Mouse (Mus musculus) liver, adult 2 months (tissue): ENCODE data around the gene Il12b. TPM values are rescaled to one million over a fixed set of nuclear protein-coding genes. Genes with fewer than 3 reads are reported as not detected.

Source experiments
- DNase-seq: peaks from one replicate; pipeline ENCODE4 v3.0.0-alpha.2; 2011; ENCODE audit warnings: low read depth, low spot score; ENCODE audit errors: extremely low read depth
- H3K27ac ChIP-seq: fragments of 200-500 bp; replicated peaks from 2 replicates; pipeline ENCODE4 v1.5.1; 2012; ENCODE audit warnings: low read depth, mild to moderate bottlenecking, control low read depth, inconsistent platforms, low read length; ENCODE audit not compliant: insufficient read depth
- H3K27me3 ChIP-seq: fragments of 200-500 bp; 2 replicates; pipeline ENCODE4 v1.6.1; 2012; ENCODE audit warnings: mild to moderate bottlenecking, moderate library complexity, low read length, inconsistent platforms; ENCODE audit not compliant: control insufficient read depth, insufficient read depth
- H3K36me3 ChIP-seq: fragments of 200-500 bp; 2 replicates; pipeline ENCODE4 v1.6.1; 2012; ENCODE audit warnings: low read length, inconsistent platforms; ENCODE audit not compliant: control insufficient read depth, insufficient read depth
- H3K4me1 ChIP-seq: fragments of 200-500 bp; 2 replicates; pipeline ENCODE4 v1.6.1; 2011; ENCODE audit warnings: low read length; ENCODE audit not compliant: control insufficient read depth, insufficient read depth
- H3K4me3 ChIP-seq: fragments of 200-500 bp; 2 replicates; pipeline ENCODE4 v1.5.1; 2011; ENCODE audit warnings: low read depth, mild to moderate bottlenecking, control low read depth, low read length, moderate library complexity; ENCODE audit not compliant: insufficient read depth
- H3K79me2 ChIP-seq: fragments of 200-500 bp; 2 replicates; pipeline ENCODE4 v1.6.1; 2012; ENCODE audit warnings: inconsistent platforms, mild to moderate bottlenecking, low read length, moderate library complexity; ENCODE audit not compliant: control insufficient read depth, insufficient read depth
- H3K9ac ChIP-seq: fragments of 200-500 bp; 2 replicates; pipeline ENCODE4 v1.6.1; 2012; ENCODE audit warnings: low read depth, mild to moderate bottlenecking, control low read depth, inconsistent platforms, low read length
- CTCF ChIP-seq: fragments of 200-500 bp; IDR thresholded peaks from 2 replicates; pipeline ENCODE4 v1.5.1; 2011; ENCODE audit warnings: low read depth, low read length, control low read depth
- POLR2A ChIP-seq: fragments of 200-500 bp; IDR thresholded peaks from 2 replicates; pipeline ENCODE4 v1.6.1; 2011; ENCODE audit warnings: low read length, control low read depth; ENCODE audit not compliant: insufficient read depth; ENCODE audit errors: extremely low read depth
- WGBS: fragments of 180-500 bp; shearing (Covaris S2); methylation state at CpG from one replicate; pipeline ENCODE4 v1.1.7; 2018; 5-methylcytosine and 5-hydroxymethylcytosine counted together
- polyA plus RNA-seq: library from polyadenylated mRNA; depleted of rRNA; stranded (reverse); fragments of >200 nt; gene quantifications from 2 replicates; pipeline ENCODE4 v1.2.3, GENCODE M21; 2012
- total RNA-seq: library from RNA; depleted of rRNA; stranded (reverse); fragments of >200 nt; gene quantifications from 2 replicates; pipeline ENCODE4 v1.2.3, GENCODE M21; 2014

Gene Il12b
- total and polyA plus RNA-seq, 2 experiments: not detected

DNA sequence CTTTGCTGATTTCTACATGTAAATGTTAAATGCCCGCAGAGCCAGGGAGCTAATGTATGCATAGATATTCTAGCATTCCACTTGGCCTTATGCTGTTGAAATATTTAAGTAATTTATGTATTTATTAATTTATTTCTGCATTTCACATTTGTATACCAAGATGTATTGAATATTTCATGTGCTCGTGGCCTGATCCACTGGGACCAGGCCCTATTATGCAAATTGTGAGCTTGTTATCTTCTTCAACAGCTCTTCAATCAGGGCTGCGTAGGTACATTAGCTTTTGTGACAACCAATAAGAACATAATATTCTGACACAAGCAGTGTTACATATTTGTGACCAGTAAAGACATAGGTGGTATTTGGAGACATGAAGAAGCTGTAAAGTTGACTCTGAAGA, 13.5 kb downstream of the Il12b start:
- no peak for DNase-seq
- H3K79me2 ChIP-seq: no peaks in the 10 kb centered on the region
- no peak overlapping the region for H3K4me3 ChIP-seq
- H3K27me3 ChIP-seq: no peaks in the 10 kb centered on the region
- H3K4me1 ChIP-seq: no peaks in the 10 kb centered on the region
- no peak for TF ChIP-seq POLR2A
- TF ChIP-seq CTCF: no peak
- H3K36me3 ChIP-seq: no peaks in the 10 kb centered on the region
- no peak overlapping the region for H3K27ac ChIP-seq
- H3K9ac ChIP-seq: no peak overlapping the region
- WGBS: 93% methylated on average over 3 of the region's 3 CpGs

DNA sequence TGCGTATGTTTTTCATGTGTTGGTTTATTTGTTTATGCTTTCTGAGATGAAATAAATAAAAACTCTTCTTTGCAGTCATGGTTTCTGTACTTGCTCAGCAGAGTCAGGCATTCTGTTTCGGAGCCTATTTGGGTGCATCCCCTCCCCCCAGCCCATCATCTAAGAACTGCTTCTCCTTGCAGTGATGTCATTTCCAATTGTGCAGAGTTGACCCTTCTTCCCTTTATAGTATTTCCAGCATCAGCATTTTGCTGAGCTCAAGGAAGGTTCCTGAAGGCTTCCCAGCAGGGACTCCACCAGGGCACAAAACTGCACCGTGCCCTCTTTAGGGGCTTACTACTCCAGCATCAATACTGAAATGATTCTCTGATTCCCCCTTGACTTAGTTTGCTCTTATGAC, 14.7 kb downstream of the Il12b start:
- H3K36me3 ChIP-seq: no peaks in the 10 kb centered on the region
- H3K4me3 ChIP-seq: no peak overlapping the region
- no peak overlapping the region; the same call in 1 of the 2 replicates for H3K27ac ChIP-seq
- DNase-seq: peak; percentile 37
- H3K9ac ChIP-seq: no peak overlapping the region
- TF ChIP-seq POLR2A (no peak), CTCF (no peak)
- no peaks in the 10 kb centered on the region for H3K4me1 ChIP-seq
- no peaks in the 10 kb centered on the region for H3K27me3 ChIP-seq
- H3K79me2 ChIP-seq: no peaks in the 10 kb centered on the region
- WGBS: 83% methylated on average over 3 of the region's 3 CpGs

DNA sequence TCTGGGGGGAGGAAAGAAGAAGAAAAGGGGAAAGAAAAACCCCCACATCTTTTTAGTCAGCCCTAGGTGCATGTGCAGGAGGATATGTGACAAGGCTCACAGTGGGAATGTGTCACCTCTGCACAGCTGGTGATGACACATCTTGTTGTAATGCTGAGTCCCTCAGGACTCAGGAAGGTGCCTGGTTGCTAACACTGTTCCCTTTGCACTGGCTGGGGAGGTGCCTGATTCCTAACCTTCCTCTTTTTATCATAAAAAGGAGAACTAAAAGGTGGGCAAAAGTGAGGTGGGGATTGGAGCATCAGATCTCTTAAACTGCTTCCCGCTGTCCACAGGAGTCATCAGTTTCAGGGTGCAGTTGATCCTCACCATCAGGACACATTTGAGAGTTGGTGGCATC, 17.5 kb downstream of the Il12b start:
- Histone ChIP-seq H3K27ac (no peak overlapping the region), H3K4me3 (no peak overlapping the region), H3K27me3 (peaks cover 3% of the 10 kb centered on the region; the same call in 1 of the 2 replicates), H3K4me1 (no peaks in the 10 kb centered on the region), H3K36me3 (no peaks in the 10 kb centered on the region), H3K79me2 (no peaks in the 10 kb centered on the region), H3K9ac (no peak overlapping the region)
- 57% methylated on average over 1 of the region's 1 CpGs for WGBS
- no peak for DNase-seq
- TF ChIP-seq CTCF (no peak), POLR2A (no peak)

DNA sequence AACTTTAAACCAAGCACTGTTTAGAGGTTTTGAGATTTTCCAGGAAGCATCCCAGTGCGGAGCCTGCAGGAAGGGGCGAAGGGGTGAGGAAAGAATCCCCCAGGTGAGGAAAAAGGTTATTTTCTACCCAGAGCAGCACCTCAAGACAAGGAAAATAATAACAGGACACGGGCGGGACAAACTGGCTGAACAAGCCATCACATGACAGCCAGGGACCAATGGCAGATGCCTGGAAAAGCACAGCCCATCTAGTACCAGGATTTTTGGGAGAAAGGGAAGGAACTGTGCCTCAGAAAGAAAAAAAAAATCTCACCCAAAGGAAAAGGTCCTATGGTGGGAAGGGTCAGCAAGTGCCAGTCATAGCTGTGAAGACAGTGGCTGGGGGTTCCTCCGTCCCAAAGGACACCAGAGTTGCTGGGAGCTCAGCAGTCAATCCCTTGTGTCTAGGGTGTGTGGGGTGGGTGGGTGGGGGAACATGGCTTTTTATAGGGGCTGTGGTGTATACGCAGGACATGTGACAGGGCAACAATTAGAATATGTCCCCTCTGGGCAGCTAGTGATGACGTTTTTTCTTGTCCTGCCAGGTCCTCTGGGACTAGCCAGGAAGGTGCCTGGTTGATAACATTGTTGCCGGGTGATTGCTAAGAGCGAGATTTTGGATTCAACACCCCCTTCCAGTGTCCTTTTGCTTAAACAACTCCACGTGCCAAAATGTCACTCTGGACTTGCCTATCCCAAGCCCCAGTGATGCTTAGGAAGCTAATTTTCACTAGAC, 22.7 kb downstream of the Il12b start:
- WGBS: 66% methylated on average over 10 of the region's 10 CpGs
- H3K27me3 ChIP-seq: peaks cover 3% of the 10 kb centered on the region; the same call in 1 of the 2 replicates
- H3K9ac ChIP-seq: no peak overlapping the region
- no peak for DNase-seq
- no peaks in the 10 kb centered on the region for H3K36me3 ChIP-seq
- no peaks in the 10 kb centered on the region for H3K79me2 ChIP-seq
- H3K4me1 ChIP-seq: no peaks in the 10 kb centered on the region
- no peak for TF ChIP-seq CTCF
- no peak for TF ChIP-seq POLR2A
- no peak overlapping the region for H3K27ac ChIP-seq
- no peak overlapping the region for H3K4me3 ChIP-seq

DNA sequence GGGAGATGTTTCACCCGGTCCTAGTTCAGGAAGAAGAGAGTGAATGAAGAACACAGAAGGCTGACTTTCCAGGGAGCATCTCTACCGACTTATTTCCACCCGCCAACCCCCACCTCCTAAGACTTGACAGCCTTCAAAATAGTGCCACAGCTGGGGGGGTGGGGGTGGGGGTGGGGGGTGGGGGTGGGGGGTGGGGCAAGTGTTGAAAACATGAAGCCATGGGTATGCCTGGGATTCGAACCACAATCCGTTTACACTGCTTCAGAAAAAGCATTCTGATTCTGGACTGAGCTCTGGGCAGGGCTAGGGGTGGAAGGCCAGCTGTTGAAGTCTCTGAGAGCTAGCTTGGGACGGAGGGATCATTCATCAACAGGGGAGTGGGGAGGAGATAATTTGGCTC, 23.4 kb downstream of the Il12b start:
- DNase-seq: no peak
- 52% methylated on average over 6 of the region's 6 CpGs for WGBS

DNA sequence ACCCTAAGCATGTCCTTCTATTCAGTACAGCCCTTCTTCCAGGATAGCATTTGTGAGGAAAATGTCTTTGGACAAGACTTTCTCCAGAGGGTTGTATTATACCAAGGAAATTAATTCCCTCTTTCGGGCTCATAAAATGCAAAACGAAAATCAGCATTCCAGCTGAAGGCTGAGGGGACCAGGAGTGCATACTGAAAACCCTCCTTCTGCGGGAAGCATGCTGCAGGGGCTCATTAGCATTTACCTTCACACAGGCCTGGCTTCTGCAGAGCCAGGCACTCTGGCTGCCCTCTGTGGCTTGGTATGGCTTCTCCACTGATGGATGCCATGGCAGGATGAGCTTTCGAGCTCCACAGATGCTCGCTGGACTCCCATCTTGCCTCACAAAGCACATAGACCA, 24.1 kb downstream of the Il12b start:
- WGBS: 78% methylated on average over 5 of the region's 5 CpGs
- TF ChIP-seq CTCF: no peak

More for the DNA sequence above, 23.4 kb downstream of the Il12b start:
- no peak overlapping the region for H3K4me3 ChIP-seq
- no peaks in the 10 kb centered on the region for H3K4me1 ChIP-seq
- H3K9ac ChIP-seq: no peak overlapping the region
- H3K27ac ChIP-seq: no peak overlapping the region
- H3K79me2 ChIP-seq: no peaks in the 10 kb centered on the region
- peaks cover 3% of the 10 kb centered on the region; the same call in 1 of the 2 replicates for H3K27me3 ChIP-seq
- no peak for TF ChIP-seq CTCF
- TF ChIP-seq POLR2A: no peak
- no peaks in the 10 kb centered on the region for H3K36me3 ChIP-seq

More for the DNA sequence above, 24.1 kb downstream of the Il12b start:
- no peak overlapping the region for H3K9ac ChIP-seq
- peaks cover 3% of the 10 kb centered on the region; the same call in 1 of the 2 replicates for H3K27me3 ChIP-seq
- H3K27ac ChIP-seq: no peak overlapping the region
- H3K4me3 ChIP-seq: no peak overlapping the region
- DNase-seq: no peak
- H3K36me3 ChIP-seq: no peaks in the 10 kb centered on the region
- H3K79me2 ChIP-seq: no peaks in the 10 kb centered on the region
- no peaks in the 10 kb centered on the region for H3K4me1 ChIP-seq
